Mouse (Mus musculus): ENCODE results near the gene Scube2.
A peak's percentile ranks its signal among the peaks of the same experiment; 100 is the strongest.

Scube2 gene

GRCm38 (mm10) chr7:109852017-109852416 is 13.5 kb downstream of the Scube2 start:
- DNase-seq (ENCODE audit: low read depth, low spot score): no peak

GRCm38 (mm10) chr7:109850531-109850930 is 14.9 kb downstream of the Scube2 start:
- DNase-seq (ENCODE audit: low read depth, low spot score): no peak

- no peak for DNase-seq (ENCODE audit: low read depth, low spot score)
These were observed 15.6 kb downstream of the Scube2 start for GRCm38 (mm10) chr7:109849750-109850434.

- DNase-seq (ENCODE audit: low read depth, low spot score): no peak
These were observed 16.4 kb downstream of the Scube2 start for GRCm38 (mm10) chr7:109848867-109849733.

GRCm38 (mm10) chr7:109844100-109844499 is 21.4 kb downstream of the Scube2 start:
- no peak for DNase-seq (ENCODE audit: low read depth, low spot score)

GRCm38 (mm10) chr7:109841618-109842418 is 23.7 kb downstream of the Scube2 start:
- DNase-seq (ENCODE audit: low read depth, low spot score): no peak

GRCm38 (mm10) chr7:109841031-109841430 is 24.4 kb downstream of the Scube2 start:
- no peak for DNase-seq (ENCODE audit: low read depth, low spot score)

GRCm38 (mm10) chr7:109838613-109839012 is 26.9 kb downstream of the Scube2 start:
- DNase-seq (ENCODE audit: low read depth, low spot score): peak; percentile 34

- peak; percentile 41 for DNase-seq (ENCODE audit: low read depth, low spot score)
These were observed 27.8 kb downstream of the Scube2 start for GRCm38 (mm10) chr7:109837651-109838050.

GRCm38 (mm10) chr7:109834894-109835293 is 30.6 kb downstream of the Scube2 start:
- DNase-seq (ENCODE audit: low read depth, low spot score): no peak

GRCm38 (mm10) chr7:109831376-109831775 is 34.1 kb downstream of the Scube2 start:
- no peak for DNase-seq (ENCODE audit: low read depth, low spot score)

- DNase-seq (ENCODE audit: low read depth, low spot score): no peak
These were observed 38.6 kb downstream of the Scube2 start for GRCm38 (mm10) chr7:109826911-109827310.

- DNase-seq (ENCODE audit: low read depth, low spot score): no peak
These were observed 40.2 kb downstream of the Scube2 start for GRCm38 (mm10) chr7:109825293-109825692.

- no peak for DNase-seq (ENCODE audit: low read depth, low spot score)
These were observed 46.9 kb downstream of the Scube2 start for GRCm38 (mm10) chr7:109818600-109818999.

- no peak for DNase-seq (ENCODE audit: low read depth, low spot score)
These were observed 47.5 kb downstream of the Scube2 start for GRCm38 (mm10) chr7:109817954-109818353.

GRCm38 (mm10) chr7:109813330-109814140 is 51.9 kb downstream of the Scube2 start:
- no peak for DNase-seq (ENCODE audit: low read depth, low spot score)

GRCm38 (mm10) chr7:109807616-109808485 is 57.6 kb downstream of the Scube2 start:
- DNase-seq (ENCODE audit: low read depth, low spot score): no peak

- no peak for DNase-seq (ENCODE audit: low read depth, low spot score)
These were observed 60.6 kb downstream of the Scube2 start for GRCm38 (mm10) chr7:109804843-109805242.

GRCm38 (mm10) chr7:109804355-109804754 is 61.1 kb downstream of the Scube2 start:
- no peak for DNase-seq (ENCODE audit: low read depth, low spot score)

- DNase-seq (ENCODE audit: low read depth, low spot score): no peak
These were observed 62.0 kb downstream of the Scube2 start for GRCm38 (mm10) chr7:109803516-109803915.
